In genomic region chr15:31869673-31870417, GRCm38 (mm10) we compare ENCODE assay signal across 13 mouse cellular contexts.
DNase-seq lines count a peak whose midpoint lies in the region; ATAC-seq lines count a peak whose summit lies in the region.
"Had no signal": no experiment of that assay in that cellular context is flagged by ENCODE, and none has a peak within 500 bp of the region (broad histone marks: within the 10 kb centered on the region; RNA-seq: fewer than 3 reads in every experiment).

No protein-coding gene starts in this region.

- no peak overlapping the region for H3K4me3 ChIP-seq in embryonic facial prominence, embryonic 11.5 days (ENCODE audit: low read depth, low read length)
- H3K4me3 ChIP-seq in kidney, embryonic 16.5 days (ENCODE audit: low read length) = no peak overlapping the region
- H3K4me3 ChIP-seq in neural tube, embryonic 12.5 days = no peak overlapping the region
- H3K4me3 ChIP-seq: forebrain, embryonic 13.5 days; heart, embryonic 13.5 days; layer of hippocampus, adult 2 months had no signal

- no peak overlapping the region for H3K9ac ChIP-seq in embryonic facial prominence, embryonic 11.5 days (replicated peaks; ENCODE audit: low read length)
- no peak overlapping the region for H3K9ac ChIP-seq in kidney, embryonic 16.5 days (replicated peaks; ENCODE audit: low read length)
- H3K9ac ChIP-seq in neural tube, embryonic 12.5 days = no peak overlapping the region
- H3K9ac ChIP-seq: forebrain, embryonic 13.5 days; heart, embryonic 13.5 days; liver, embryonic 14.5 days had no signal

- peak; percentile 50 for DNase-seq in embryo, embryonic 10.5 days (ENCODE audit: low spot score)
- DNase-seq in embryonic facial prominence, embryonic 11.5 days (ENCODE audit: low spot score) = peak; percentile 44
- no peak for DNase-seq in cerebellum, postnatal 25 days
- no peak for DNase-seq in spleen, postnatal 14 days (ENCODE audit: low spot score in 2 of 2)
- DNase-seq: adrenal gland, adult 8-10 months; cerebellum, adult 2 months had no signal

- 51% methylated on average over 14 of the region's 14 CpGs for whole genome bisulfite sequencing in embryonic facial prominence, embryonic 11.5 days
- 17% methylated on average over 14 of the region's 14 CpGs for WGBS in kidney, embryonic 16.5 days
- WGBS in neural tube, embryonic 12.5 days = 46% methylated on average over 14 of the region's 14 CpGs

- H3K4me2 ChIP-seq in embryonic facial prominence, embryonic 11.5 days (ENCODE audit: low read depth, low read length) = no peak overlapping the region
- H3K4me2 ChIP-seq in kidney, embryonic 16.5 days (replicated peaks; ENCODE audit: low read depth, low read length) = peak overlapping the region; percentile 38
- no peak overlapping the region for H3K4me2 ChIP-seq in neural tube, embryonic 12.5 days (replicated peaks)
- H3K4me2 ChIP-seq: forebrain, embryonic 13.5 days; heart, embryonic 13.5 days had no signal

- no peaks in the 10 kb centered on the region for H3K36me3 ChIP-seq in embryonic facial prominence, embryonic 11.5 days (replicated peaks; ENCODE audit: control insufficient read depth, insufficient read depth, low read depth, low read length)
- no peaks in the 10 kb centered on the region for H3K36me3 ChIP-seq in kidney, embryonic 16.5 days (ENCODE audit: insufficient read depth, low read length)
- no peaks in the 10 kb centered on the region for H3K36me3 ChIP-seq in neural tube, embryonic 12.5 days
- H3K36me3 ChIP-seq: heart, embryonic 13.5 days had no signal

- no peaks in the 10 kb centered on the region for H3K4me1 ChIP-seq in embryonic facial prominence, embryonic 11.5 days (ENCODE audit: control insufficient read depth, insufficient read depth, low read length)
- H3K4me1 ChIP-seq in kidney, embryonic 16.5 days (ENCODE audit: insufficient read depth, low read length) = peaks cover 11% of the 10 kb centered on the region
- no peaks in the 10 kb centered on the region for H3K4me1 ChIP-seq in neural tube, embryonic 12.5 days
- H3K4me1 ChIP-seq: forebrain, embryonic 13.5 days; heart, embryonic 13.5 days had no signal

- ATAC-seq in embryonic facial prominence, embryonic 11.5 days (replicated peaks; ENCODE audit: insufficient number of reproducible peaks, low FRiP score, low TSS enrichment, low read depth) = 0 out of 2 replicates have a peak, but pooled peaks have one; percentile 62
- ATAC-seq in kidney, embryonic 16.5 days (ENCODE audit: low FRiP score, low TSS enrichment) = peak; percentile 98
- ATAC-seq in neural tube, embryonic 12.5 days (ENCODE audit: low FRiP score, low read depth) = peak; percentile 81
- no peak for ATAC-seq in erythroid progenitor cell, adult 5-6 weeks (replicated peaks; ENCODE audit: low FRiP score, poor library complexity, severe bottlenecking)
- ATAC-seq: forebrain, embryonic 13.5 days had no signal

- H3K27ac ChIP-seq in embryonic facial prominence, embryonic 11.5 days (replicated peaks; ENCODE audit: low read depth, low read length) = no peak overlapping the region
- no peak overlapping the region; the same call in 1 of the 2 replicates for H3K27ac ChIP-seq in kidney, embryonic 16.5 days (ENCODE audit: low read length)
- no peak overlapping the region for H3K27ac ChIP-seq in neural tube, embryonic 12.5 days
- H3K27ac ChIP-seq: forebrain, embryonic 13.5 days; heart, embryonic 13.5 days; layer of hippocampus, adult 2 months; liver, embryonic 14.5 days had no signal

- no peaks in the 10 kb centered on the region for H3K27me3 ChIP-seq in embryonic facial prominence, embryonic 11.5 days (ENCODE audit: control insufficient read depth, insufficient read depth, low read length)
- peaks cover 5% of the 10 kb centered on the region; the same call in 1 of the 2 replicates for H3K27me3 ChIP-seq in kidney, embryonic 16.5 days (ENCODE audit: insufficient read depth, low read length)
- H3K27me3 ChIP-seq in neural tube, embryonic 12.5 days (replicated peaks) = no peaks in the 10 kb centered on the region
- H3K27me3 ChIP-seq: forebrain, embryonic 13.5 days; heart, embryonic 13.5 days had no signal

- no peaks in the 10 kb centered on the region for H3K9me3 ChIP-seq in embryonic facial prominence, embryonic 11.5 days (replicated peaks; ENCODE audit: control insufficient read depth, low read length)
- no peaks in the 10 kb centered on the region for H3K9me3 ChIP-seq in kidney, embryonic 16.5 days (ENCODE audit: low read length)
- H3K9me3 ChIP-seq in neural tube, embryonic 12.5 days = no peaks in the 10 kb centered on the region
- H3K9me3 ChIP-seq: forebrain, embryonic 13.5 days; heart, embryonic 13.5 days had no signal

Comparison
In these comparisons a context has a peak if more than half of its experiments do, and no peak if none do; other contexts are left out.
1. DNase-seq: peak in embryo, embryonic 10.5 days (single experiment) and embryonic facial prominence, embryonic 11.5 days (single experiment); none in cerebellum, postnatal 25 days (0 of 2) and spleen, postnatal 14 days (0 of 2).